Mouse (Mus musculus) CH12F3 (cell line): ENCODE results near the gene Gm4847.

Experiments used
- in situ Hi-C: fragments of 300-500 bp; cut with MboI; formaldehyde crosslinking; loops from 2 replicates; pipeline ENCODE4 v1.14.3; 2020; ENCODE audit warnings: low sequenced_read_pairs

The Gm4847 gene

GRCm38 (mm10) chr1:166647593-166647992 is at the start of gene Gm4847:
Gm4847 (minus strand) TSS chr1:166647693.
- in situ Hi-C loops, result no loop called here

- in situ Hi-C loops, result no loop called here
Observed at GRCm38 (mm10) chr1:166681745-166682144, 34.3 kb upstream of the Gm4847 start, which contains the start of gene Fmo9. Fmo9 (minus strand) TSS chr1:166681845.

GRCm38 (mm10) chr1:166669264-166669663 is 21.8 kb upstream of the Gm4847 start:
- in situ Hi-C loops, result no loop called here

GRCm38 (mm10) chr1:166660800-166661199 is 13.3 kb upstream of the Gm4847 start:
- in situ Hi-C loops, result no loop called here
